Mouse (Mus musculus) limb, embryonic 14.5 days (tissue): ENCODE data around the gene Tacc2. TPM values are rescaled to one million over a fixed set of nuclear protein-coding genes. Genes with fewer than 3 reads are reported as not detected.

Source experiments
- ATAC-seq: fragments of 200-750 bp; cut with Nextera tagmentation; 2 replicates; pipeline ENCODE4 v1.8.0; 2017; ENCODE audit warnings: low read depth, moderate number of reproducible peaks, moderate TSS enrichment; ENCODE audit not compliant: low FRiP score
- DNase-seq: peaks from one replicate; pipeline ENCODE4 v3.0.0-alpha.2; 2015; ENCODE audit warnings: low spot score
- H3K27ac ChIP-seq: fragments of 300-500 bp; sonication (generic); replicated peaks from 2 replicates; pipeline ENCODE4 v1.5.1; 2014; ENCODE audit warnings: low read depth, mild to moderate bottlenecking, low read length, moderate library complexity, mixed read lengths
- H3K27me3 ChIP-seq: fragments of 300-500 bp; sonication (generic); 2 replicates; pipeline ENCODE4 v1.6.1; 2014; ENCODE audit warnings: low read length, mixed read lengths; ENCODE audit not compliant: control insufficient read depth, insufficient read depth
- H3K36me3 ChIP-seq: fragments of 300-500 bp; sonication (generic); 2 replicates; pipeline ENCODE4 v1.6.1; 2014; ENCODE audit warnings: mild to moderate bottlenecking, low read length, moderate library complexity, mixed read lengths; ENCODE audit not compliant: control insufficient read depth, insufficient read depth
- H3K4me1 ChIP-seq: fragments of 300-500 bp; sonication (generic); 2 replicates; pipeline ENCODE4 v1.6.1; 2014; ENCODE audit warnings: antibody characterized with exemption, low read length, mixed read lengths; ENCODE audit not compliant: control insufficient read depth, insufficient read depth
- H3K4me2 ChIP-seq: fragments of 300-500 bp; sonication (generic); replicated peaks from 2 replicates; pipeline ENCODE4 v1.6.1; 2014; ENCODE audit warnings: low read depth, mild to moderate bottlenecking, low read length, moderate library complexity; ENCODE audit not compliant: severe bottlenecking
- H3K4me3 ChIP-seq: fragments of 300-500 bp; sonication (generic); replicated peaks from 2 replicates; pipeline ENCODE4 v1.5.1; 2014; ENCODE audit warnings: low read length
- H3K9ac ChIP-seq: fragments of 300-500 bp; sonication (generic); 2 replicates; pipeline ENCODE4 v1.6.1; 2014; ENCODE audit warnings: mild to moderate bottlenecking, low read depth, low read length, moderate library complexity; ENCODE audit not compliant: severe bottlenecking
- H3K9me3 ChIP-seq: fragments of 300-500 bp; sonication (generic); 2 replicates; pipeline ENCODE4 v1.6.1; 2016; ENCODE audit warnings: low read length; ENCODE audit not compliant: control insufficient read depth
- POLR2A ChIP-seq: fragments of 200-500 bp; IDR thresholded peaks from 2 replicates; pipeline ENCODE4 v1.8.0; 2012; ENCODE audit warnings: inconsistent platforms, mild to moderate bottlenecking, moderate library complexity, borderline replicate concordance; ENCODE audit not compliant: insufficient read depth, insufficient read length; ENCODE audit errors: extremely low read depth
- WGBS: fragments of 180-500 bp; shearing (Covaris S2); extraction: QIAGEN DNeasy Blood & Tissue Kit; methylation state at CpG from one replicate; pipeline ENCODE4 v1.1.7; 2014; 5-methylcytosine and 5-hydroxymethylcytosine counted together
- polyA plus RNA-seq, 2 experiments: library from polyadenylated mRNA; depleted of rRNA in 1 of 2; stranded (reverse) in 1 of 2; unstranded in 1 of 2; fragments of >200 nt; fragmentation: Nextera tagmentation in 1 of 2; extraction: Ambion mirVana in 1 of 2; gene quantifications; 2 replicates each; pipeline versions ENCODE4 v1.2.1 to v1.2.3; 2012 to 2014

Tacc2 gene
- polyA plus RNA-seq, 2 experiments = 38.2 to 49.1 TPM

DNA sequence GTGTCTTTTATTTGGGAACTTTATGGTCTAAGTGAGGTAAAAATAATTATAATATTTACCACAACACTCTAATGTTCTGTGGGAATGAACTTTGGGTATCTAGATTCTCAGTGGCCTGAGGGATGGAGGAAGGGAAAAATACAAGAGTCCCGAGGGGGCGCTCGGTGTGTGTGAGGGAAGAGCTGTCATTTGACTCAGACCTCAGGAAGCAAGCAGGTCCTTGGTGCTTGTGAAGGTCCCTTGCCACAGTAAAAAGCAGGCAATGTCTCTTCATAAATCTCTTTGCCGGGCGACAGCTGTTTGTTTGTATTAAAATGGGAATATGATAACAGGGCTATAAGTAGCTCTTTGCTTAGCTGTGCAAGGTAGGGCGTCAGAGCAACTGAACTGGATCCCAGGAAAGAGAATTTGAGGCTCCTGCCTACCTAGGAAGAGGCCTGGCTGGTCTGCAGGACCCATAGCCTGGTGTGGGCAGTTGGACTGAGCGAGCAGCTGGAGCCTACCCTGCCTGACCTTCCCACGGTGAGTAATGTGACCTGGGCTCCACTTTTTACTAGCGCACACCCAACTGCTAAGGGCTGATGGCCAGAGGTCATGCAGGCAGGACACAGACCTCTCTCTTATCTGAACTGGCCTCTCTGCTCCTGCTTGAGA, 8.3 kb upstream of the Tacc2 start:
- 54% methylated on average over 9 of the region's 9 CpGs for WGBS
- H3K9me3 ChIP-seq = no peaks in the 10 kb centered on the region
- no peak overlapping the region for H3K9ac ChIP-seq
- no peaks in the 10 kb centered on the region for H3K36me3 ChIP-seq
- DNase-seq (no peak), ATAC-seq (no peak)
- H3K4me1 ChIP-seq = no peaks in the 10 kb centered on the region
- no peak overlapping the region for H3K27ac ChIP-seq
- no peak overlapping the region for H3K4me3 ChIP-seq
- TF ChIP-seq POLR2A = no peak
- no peak overlapping the region for H3K4me2 ChIP-seq
- no peaks in the 10 kb centered on the region for H3K27me3 ChIP-seq

GRCm38 (mm10) chr7:130570472-130570871, 6.8 kb upstream of the Tacc2 start:
- Histone ChIP-seq H3K9me3 (no peaks in the 10 kb centered on the region), H3K27ac (no peak overlapping the region), H3K9ac (no peak overlapping the region), H3K36me3 (no peaks in the 10 kb centered on the region), H3K4me1 (no peaks in the 10 kb centered on the region), H3K4me2 (no peak overlapping the region), H3K4me3 (no peak overlapping the region), H3K27me3 (no peaks in the 10 kb centered on the region)
- DNase-seq (no peak), ATAC-seq (no peak)
- 34% methylated on average over 7 of the region's 7 CpGs for WGBS
- TF ChIP-seq POLR2A = no peak

DNA sequence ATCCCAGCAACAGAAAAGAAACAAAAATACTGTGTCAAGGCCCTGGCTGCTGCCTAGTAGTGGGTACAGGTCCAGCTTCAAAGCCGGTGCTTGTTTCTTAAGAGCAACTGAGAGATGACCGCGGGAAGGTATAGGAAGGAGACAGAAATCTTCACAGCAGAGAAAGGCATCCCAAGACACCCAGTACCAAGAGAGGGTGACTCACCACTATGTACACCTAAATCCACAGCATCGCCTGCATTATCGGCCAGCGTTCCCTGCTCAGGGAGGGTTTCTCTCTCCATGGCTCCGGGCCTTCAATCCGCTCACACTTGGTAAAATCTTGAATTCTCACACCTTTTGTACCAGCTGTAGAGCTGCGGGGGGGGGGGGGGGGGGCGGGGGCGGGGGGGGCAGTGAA, 4.4 kb upstream of the Tacc2 start, which contains the start of gene Nsmce4a:
Nsmce4a (minus strand) TSS at position 298 of the 400 bp plus-strand sequence.
- 79% methylated on average over 8 of the region's 11 CpGs for WGBS
- H3K27me3 ChIP-seq = no peaks in the 10 kb centered on the region
- no peak within 1 kb of the TSS for H3K4me2 ChIP-seq
- no peaks in the 10 kb centered on the region for H3K9me3 ChIP-seq
- H3K9ac ChIP-seq = no peak within 1 kb of the TSS
- no peak within 1 kb of the TSS for H3K4me3 ChIP-seq
- no peak for DNase-seq
- H3K27ac ChIP-seq = 0 out of 2 replicates have a peak within 1 kb of the TSS, but pooled peaks have one; percentile 21
- H3K36me3 ChIP-seq = no peaks in the 10 kb centered on the region
- peaks cover 6% of the 10 kb centered on the region for H3K4me1 ChIP-seq
- TF ChIP-seq POLR2A = no peak
- no peak for ATAC-seq

GRCm38 (mm10) chr7:130573746-130574145, 3.5 kb upstream of the Tacc2 start:
- DNase-seq (no peak), ATAC-seq (no peak)
- Histone ChIP-seq H3K9me3 (no peaks in the 10 kb centered on the region), H3K9ac (no peak overlapping the region), H3K4me2 (no peak overlapping the region), H3K4me1 (peaks cover 13% of the 10 kb centered on the region), H3K27ac (no peak overlapping the region), H3K27me3 (no peaks in the 10 kb centered on the region), H3K4me3 (no peak overlapping the region), H3K36me3 (no peaks in the 10 kb centered on the region)
- TF ChIP-seq POLR2A = no peak
- WGBS = 92% methylated on average over 10 of the region's 10 CpGs

DNA sequence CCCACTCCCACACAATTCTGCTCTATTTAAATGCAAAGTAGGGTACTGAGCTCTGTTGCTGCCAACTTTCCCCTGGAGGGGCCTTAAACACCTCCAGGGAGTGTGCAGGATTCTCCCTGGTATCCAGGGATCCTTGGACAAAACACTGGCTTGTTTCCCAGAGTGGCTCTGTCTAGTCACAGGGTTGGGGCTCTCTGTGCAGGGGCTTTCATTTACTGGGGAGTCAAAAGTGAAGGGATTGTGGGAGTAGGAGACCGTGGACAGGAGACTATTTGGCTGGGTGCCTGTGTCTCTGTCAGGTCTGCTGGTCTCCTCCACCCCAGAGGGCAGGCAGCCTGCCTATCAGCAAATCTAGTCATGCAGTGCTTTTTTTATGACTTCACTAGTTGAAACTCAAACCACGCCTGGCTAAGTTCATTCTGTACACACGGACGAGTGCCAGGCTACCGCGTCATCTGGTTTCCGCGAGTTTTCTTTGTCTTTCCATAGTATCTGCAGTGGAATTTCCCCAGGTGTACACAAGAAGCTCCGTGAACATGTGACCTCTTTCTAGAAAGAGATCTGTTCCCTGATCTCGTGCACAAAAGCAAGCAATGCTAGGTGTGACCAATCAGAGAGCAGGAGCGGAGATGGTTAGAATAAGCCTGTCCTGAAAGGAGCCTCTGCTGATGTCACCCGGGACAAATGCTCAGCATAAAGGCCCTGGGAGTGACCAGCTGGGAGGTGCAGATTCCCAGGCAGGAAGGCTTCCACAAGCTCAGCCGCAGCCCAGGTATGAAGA, 2.8 kb upstream of the Tacc2 start:
- DNase-seq (peak; percentile 15), ATAC-seq (no peak)
- H3K27ac ChIP-seq = no peak overlapping the region
- 51% methylated on average over 13 of the region's 13 CpGs for WGBS
- no peaks in the 10 kb centered on the region for H3K36me3 ChIP-seq
- H3K4me2 ChIP-seq = no peak overlapping the region
- H3K4me1 ChIP-seq = peaks cover 13% of the 10 kb centered on the region
- no peak for TF ChIP-seq POLR2A
- no peak overlapping the region for H3K9ac ChIP-seq
- H3K9me3 ChIP-seq = no peaks in the 10 kb centered on the region
- H3K4me3 ChIP-seq = no peak overlapping the region
- no peaks in the 10 kb centered on the region for H3K27me3 ChIP-seq
